Mouse (Mus musculus) olfactory bulb, adult 2 months (tissue): ENCODE measurements around the gene Slc8a3. TPM values are rescaled to one million over a fixed set of nuclear protein-coding genes. Genes with fewer than 3 reads are reported as not detected.

ENCODE experiments used
- H3K27ac ChIP-seq: fragments of 200-500 bp; 2 replicates; pipeline ENCODE4 v1.5.1; 2012; ENCODE audit warnings: low read depth, low read length; ENCODE audit not compliant: insufficient read depth
- H3K4me1 ChIP-seq: fragments of 200-500 bp; 2 replicates; pipeline ENCODE4 v1.6.1; 2012; ENCODE audit warnings: low read length; ENCODE audit not compliant: control insufficient read depth, insufficient read depth
- H3K4me3 ChIP-seq: fragments of 200-500 bp; 2 replicates; pipeline ENCODE4 v1.5.1; 2012; ENCODE audit warnings: mild to moderate bottlenecking, low read depth, low read length, moderate library complexity; ENCODE audit not compliant: insufficient read depth
- CTCF ChIP-seq: fragments of 200-500 bp; IDR thresholded peaks from 2 replicates; pipeline ENCODE4 v1.5.1; 2012; ENCODE audit warnings: low read depth, mild to moderate bottlenecking, low read length, moderate library complexity; ENCODE audit not compliant: insufficient read depth
- POLR2A ChIP-seq: fragments of 200-500 bp; IDR thresholded peaks from 2 replicates; pipeline ENCODE4 v1.6.1; 2012; ENCODE audit warnings: mild to moderate bottlenecking, low read depth, low read length, moderate library complexity; ENCODE audit not compliant: insufficient read depth
- WGBS: fragments of 180-500 bp; shearing (Covaris S2); methylation state at CpG from one replicate; pipeline ENCODE4 v1.1.7; 2018; 5-methylcytosine and 5-hydroxymethylcytosine counted together
- polyA plus RNA-seq: library from polyadenylated mRNA; stranded (reverse); fragments of >200 nt; gene quantifications from 2 replicates; pipeline ENCODE4 v1.2.4, GENCODE M21; 2012; ENCODE audit warnings: low replicate concordance; ENCODE audit not compliant: missing spikeins, insufficient read depth, insufficient read length

Gene Slc8a3
- polyA plus RNA-seq, 1 experiment: not detected

GRCm38 (mm10) chr12:81245411-81245810 lies 87.6 kb downstream of the Slc8a3 start:
- no peak for TF ChIP-seq POLR2A
- no peak overlapping the region for H3K4me3 ChIP-seq
- peaks cover 10% of the 10 kb centered on the region for H3K4me1 ChIP-seq
- H3K27ac ChIP-seq: 0 out of 2 replicates have a peak overlapping the region, but pooled peaks have one; percentile 51
- 36% methylated on average over 6 of the region's 6 CpGs for WGBS

- Histone ChIP-seq H3K4me1 (peaks cover 11% of the 10 kb centered on the region), H3K27ac (peak overlapping the region; percentile 82; the same call in 1 of the 2 replicates), H3K4me3 (no peak overlapping the region)
- TF ChIP-seq POLR2A (no peak), CTCF (no peak)
- WGBS: 23% methylated on average over 7 of the region's 7 CpGs
Measured at GRCm38 (mm10) chr12:81244954-81245353, 88.0 kb downstream of the Slc8a3 start.

DNA sequence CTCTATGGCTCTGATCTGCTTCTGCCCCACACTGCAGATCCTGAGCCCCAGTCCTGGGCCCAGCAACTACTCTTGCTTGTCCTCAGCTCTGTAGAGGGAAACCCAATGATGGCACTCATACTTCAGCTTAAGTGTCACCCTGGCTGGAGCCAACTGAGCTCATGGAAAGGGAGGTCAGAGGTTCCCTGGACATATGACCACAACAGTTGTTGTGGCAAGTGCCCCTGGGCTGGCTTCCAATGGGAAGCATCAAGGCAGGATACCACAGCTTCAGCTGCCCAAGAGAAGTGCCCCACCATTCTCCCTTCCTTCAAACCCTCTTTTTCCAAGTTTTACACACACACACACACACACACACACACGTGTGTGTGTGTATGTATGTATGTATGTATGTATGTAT lies 88.5 kb downstream of the Slc8a3 start:
- H3K27ac ChIP-seq: peak overlapping the region; percentile 12; the same call in 1 of the 2 replicates
- TF ChIP-seq CTCF: no peak
- no peak for TF ChIP-seq POLR2A
- WGBS: 26% methylated on average over 1 of the region's 1 CpGs
- no peak overlapping the region for H3K4me3 ChIP-seq
- H3K4me1 ChIP-seq: peaks cover 11% of the 10 kb centered on the region

DNA sequence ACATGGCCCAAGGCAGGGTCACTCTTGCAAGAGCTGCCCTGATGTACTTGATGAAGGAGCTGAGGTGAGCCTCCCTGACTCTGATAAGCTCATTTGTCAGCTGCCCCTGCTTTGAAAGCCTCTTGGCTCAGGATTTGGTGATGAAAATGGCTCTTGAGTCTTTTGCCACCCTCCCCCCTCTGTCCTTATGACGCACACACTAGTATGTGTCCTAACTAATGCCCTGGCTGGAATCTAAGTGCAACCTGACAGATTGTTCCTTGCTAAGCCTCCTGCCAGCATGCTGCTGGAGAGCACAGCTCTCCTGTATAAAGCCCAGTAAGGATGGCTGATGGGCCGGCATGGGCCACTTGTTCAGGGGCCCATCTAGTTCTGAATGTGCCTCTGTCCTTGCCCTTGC lies 91.3 kb downstream of the Slc8a3 start:
- 93% methylated on average over 2 of the region's 2 CpGs for WGBS
- TF ChIP-seq CTCF (no peak), POLR2A (no peak)
- peaks cover 11% of the 10 kb centered on the region for H3K4me1 ChIP-seq
- H3K4me3 ChIP-seq: no peak overlapping the region
- H3K27ac ChIP-seq: peak overlapping the region; percentile 59; the same call in 1 of the 2 replicates

- TF ChIP-seq POLR2A (no peak), CTCF (no peak)
- no peak overlapping the region for H3K27ac ChIP-seq
- H3K4me3 ChIP-seq: no peak overlapping the region
- WGBS: 67% methylated on average over 4 of the region's 4 CpGs
- peaks cover 11% of the 10 kb centered on the region for H3K4me1 ChIP-seq
Measured at GRCm38 (mm10) chr12:81241096-81241495, 91.9 kb downstream of the Slc8a3 start.

GRCm38 (mm10) chr12:81237158-81237557 lies 95.8 kb downstream of the Slc8a3 start:
- Histone ChIP-seq H3K4me3 (no peak overlapping the region), H3K4me1 (peaks cover 7% of the 10 kb centered on the region), H3K27ac (no peak overlapping the region)
- no peak for TF ChIP-seq POLR2A
- no peak for TF ChIP-seq CTCF
- WGBS: 100% methylated on average over 1 of the region's 1 CpGs

DNA sequence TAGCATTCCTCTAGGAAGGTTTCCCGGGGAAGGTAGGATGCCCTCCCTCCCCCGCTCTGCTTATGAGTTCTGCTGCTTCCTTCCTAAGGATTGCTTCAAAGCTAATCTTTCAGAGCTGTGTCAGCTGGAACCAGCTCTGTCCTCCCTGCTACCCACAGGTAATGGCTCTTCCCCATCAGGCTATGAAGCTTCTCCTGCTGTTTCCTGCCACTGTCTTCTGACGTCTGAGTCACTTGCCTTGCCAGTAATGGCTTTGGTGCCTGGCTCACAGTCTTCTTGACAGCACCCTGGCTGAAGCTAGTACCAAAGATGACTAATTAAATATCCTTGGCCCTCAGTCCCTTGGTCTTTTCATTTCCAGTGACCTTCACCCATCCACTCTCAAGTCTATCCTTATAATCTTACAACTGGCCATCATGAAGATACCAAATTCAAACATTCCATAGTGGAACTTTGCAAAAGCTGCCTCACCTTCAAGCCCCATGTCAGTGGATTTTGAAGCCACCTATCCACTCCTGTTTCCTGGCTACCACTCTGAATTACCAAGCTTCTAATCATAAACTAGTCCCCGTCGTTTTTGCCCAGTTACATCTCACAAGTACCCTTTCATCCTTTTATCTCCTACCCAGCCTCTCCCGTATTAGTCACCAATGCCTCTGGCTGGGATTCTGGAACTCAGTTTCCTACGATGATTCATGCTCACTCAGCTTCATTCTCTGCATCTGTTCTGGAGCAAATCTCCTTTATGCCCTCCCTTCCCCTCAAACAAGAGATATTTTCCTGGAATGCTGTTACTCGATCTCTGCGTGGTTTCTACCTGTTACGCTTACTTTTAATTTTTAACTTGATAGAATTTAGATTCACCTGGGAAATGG lies 97.3 kb downstream of the Slc8a3 start:
- Histone ChIP-seq H3K4me1 (peaks cover 7% of the 10 kb centered on the region), H3K27ac (peak overlapping the region; percentile 77), H3K4me3 (no peak overlapping the region)
- WGBS: 46% methylated on average over 10 of the region's 10 CpGs
- TF ChIP-seq POLR2A (no peak), CTCF (no peak)

- Histone ChIP-seq H3K4me3 (no peak overlapping the region), H3K4me1 (peaks cover 5% of the 10 kb centered on the region), H3K27ac (no peak overlapping the region)
- WGBS: 83% methylated on average over 1 of the region's 1 CpGs
- TF ChIP-seq CTCF (no peak), POLR2A (no peak)
Measured at GRCm38 (mm10) chr12:81233746-81234380, 99.1 kb downstream of the Slc8a3 start.

DNA sequence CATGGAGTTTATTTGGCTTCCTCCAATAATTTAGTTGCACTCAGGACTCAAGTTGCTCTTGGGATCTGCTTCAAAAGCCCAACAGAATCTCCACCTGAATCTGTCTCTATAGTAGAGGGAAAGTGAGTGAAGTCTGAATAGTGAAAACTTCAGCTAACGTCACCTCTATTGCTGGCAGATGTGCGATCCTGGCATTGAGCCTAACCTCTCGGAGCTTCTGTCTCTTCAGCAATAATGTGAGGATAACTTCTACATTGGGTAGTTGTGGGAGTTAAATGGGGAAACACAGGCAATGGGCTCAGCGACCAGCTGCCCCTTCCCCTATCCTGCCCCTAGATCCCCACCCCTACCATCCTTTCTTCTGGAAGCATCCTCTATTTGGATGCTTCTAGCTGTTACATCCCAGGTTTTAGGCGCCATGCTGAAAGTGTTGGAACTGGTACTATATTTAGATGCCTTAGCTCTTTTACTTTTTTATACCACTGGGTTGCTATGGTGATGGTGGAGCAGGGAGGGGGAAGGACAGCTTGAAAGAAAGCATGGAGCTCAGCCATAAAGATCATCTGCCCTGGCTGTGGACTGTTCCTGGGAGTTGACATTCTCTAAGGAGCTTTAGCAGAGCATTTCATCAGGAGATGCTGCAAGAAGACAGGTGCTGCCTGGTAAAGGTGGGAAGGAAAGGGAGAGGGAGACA lies 105.1 kb downstream of the Slc8a3 start:
- peak overlapping the region; percentile 95 for H3K27ac ChIP-seq
- 20% methylated on average over 5 of the region's 5 CpGs for WGBS
- no peak for TF ChIP-seq POLR2A
- TF ChIP-seq CTCF: no peak

More for the DNA sequence above, 105.1 kb downstream of the Slc8a3 start:
- H3K4me1 ChIP-seq: peaks cover 10% of the 10 kb centered on the region
- H3K4me3 ChIP-seq: peak overlapping the region; percentile 29
